Mouse (Mus musculus) cerebellum, adult 9-10 months (tissue): ENCODE measurements at regions not wholly inside any gene's neighbourhood (a gene's known extent, or its start where the extent isn't known, plus 50 kb on each side); places are given as distances from the start of the nearest gene placed in this dataset.

Experiments used
- DNase-seq: peaks from one replicate; pipeline ENCODE4 v3.0.0; 2022

- no peak for DNase-seq
These were observed 62.6 kb downstream of the Mcfd2 start for GRCm38 (mm10) chr17:87202958-87203720.

- no peak for DNase-seq
These were observed 63.2 kb downstream of the Mcfd2 start for GRCm38 (mm10) chr17:87202490-87202889.

- peak; percentile 11 for DNase-seq
These were observed 65.0 kb downstream of the Mcfd2 start for GRCm38 (mm10) chr17:87200721-87201242.

GRCm38 (mm10) chr17:87200134-87200533 is 65.6 kb downstream of the Mcfd2 start:
- DNase-seq = no peak

- no peak for DNase-seq
These were observed 66.6 kb downstream of the Mcfd2 start for GRCm38 (mm10) chr17:87199134-87199533.

- DNase-seq = no peak
These were observed 68.3 kb downstream of the Mcfd2 start for GRCm38 (mm10) chr17:87197434-87197833.

- DNase-seq = no peak
These were observed 71.1 kb downstream of the Mcfd2 start for GRCm38 (mm10) chr17:87194639-87195038.

GRCm38 (mm10) chr17:87193482-87193881 is 72.3 kb downstream of the Mcfd2 start:
- DNase-seq = no peak

- no peak for DNase-seq
These were observed 76.1 kb downstream of the Mcfd2 start for GRCm38 (mm10) chr17:87189670-87190069.
